Mouse (Mus musculus) left cerebral cortex, postnatal 14 days (tissue): Measurements from ENCODE around the gene Umad1. TPM values are rescaled to one million over a fixed set of nuclear protein-coding genes. Genes with fewer than 3 reads are reported as not detected.

Source experiments
- DNase-seq, 2 experiments: peaks; one replicate each; pipeline ENCODE4 v3.0.0; 2021 to 2022; ENCODE audit warnings: low spot score in 2 of 2, mixed read lengths in 1 of 2
- intact Hi-C: fragments of 180-260 bp; cut with DNase I; formaldehyde crosslinking; loops from one replicate; pipeline ENCODE4 v1.15.1; 2025
- total RNA-seq, 2 experiments: library from RNA; stranded (reverse); gene quantifications; 2 replicates each; pipeline ENCODE4 v1.2.3; 2021

Gene Umad1
- total RNA-seq, 2 experiments from 2014 or later, result 32.6 to 33.5 TPM

- DNase-seq, result no peak
Observed at GRCm38 (mm10) chr6:8358232-8358631, 99.1 kb downstream of the Umad1 start.

GRCm38 (mm10) chr6:8358782-8359181, 99.7 kb downstream of the Umad1 start:
- intact Hi-C loops, result no loop called here
- DNase-seq, result no peak

More at GRCm38 (mm10) chr6:8358232-8358631, 99.1 kb downstream of the Umad1 start:
- intact Hi-C loops, result no loop called here

- intact Hi-C loops, result no loop called here
- no peak for DNase-seq
Observed at GRCm38 (mm10) chr6:8360805-8361204, 101.7 kb downstream of the Umad1 start.

- DNase-seq, result no peak
- intact Hi-C loops, result no loop called here
Observed at GRCm38 (mm10) chr6:8364033-8364756, 105.1 kb downstream of the Umad1 start.

- no peak for DNase-seq
- intact Hi-C loops, result no loop called here
Observed at GRCm38 (mm10) chr6:8364757-8365150, 105.7 kb downstream of the Umad1 start.

- DNase-seq, result no peak
- intact Hi-C loops, result no loop called here
Observed at GRCm38 (mm10) chr6:8367675-8368074, 108.6 kb downstream of the Umad1 start.

- intact Hi-C loops, result no loop called here
- DNase-seq, result no peak
Observed at GRCm38 (mm10) chr6:8368198-8368864, 109.2 kb downstream of the Umad1 start.

- intact Hi-C loops, result no loop called here
- no peak for DNase-seq
Observed at GRCm38 (mm10) chr6:8370624-8371023, 111.5 kb downstream of the Umad1 start.

GRCm38 (mm10) chr6:8373051-8373450, 114.0 kb downstream of the Umad1 start:
- no peak for DNase-seq
- intact Hi-C loops, result no loop called here

GRCm38 (mm10) chr6:8373851-8374250, 114.8 kb downstream of the Umad1 start:
- intact Hi-C loops, result no loop called here
- no peak for DNase-seq

- no peak for DNase-seq
- intact Hi-C loops, result no loop called here
Observed at GRCm38 (mm10) chr6:8374290-8374689, 115.2 kb downstream of the Umad1 start.

- no peak for DNase-seq
- intact Hi-C loops, result no loop called here
Observed at GRCm38 (mm10) chr6:8374712-8375111, 115.6 kb downstream of the Umad1 start.

- intact Hi-C loops, result no loop called here
- DNase-seq, result no peak
Observed at GRCm38 (mm10) chr6:8376351-8376750, 117.3 kb downstream of the Umad1 start.

GRCm38 (mm10) chr6:8377667-8378066, 118.6 kb downstream of the Umad1 start:
- intact Hi-C loops, result no loop called here
- no peak for DNase-seq

- intact Hi-C loops, result no loop called here
- no peak for DNase-seq
Observed at GRCm38 (mm10) chr6:8389307-8389706, 130.2 kb downstream of the Umad1 start.

- DNase-seq, result no peak
- intact Hi-C loops, result no loop called here
Observed at GRCm38 (mm10) chr6:8390296-8390695, 131.2 kb downstream of the Umad1 start.

- DNase-seq, result no peak
- intact Hi-C loops, result no loop called here
Observed at GRCm38 (mm10) chr6:8390935-8391334, 131.8 kb downstream of the Umad1 start.

- intact Hi-C loops, result no loop called here
- no peak for DNase-seq
Observed at GRCm38 (mm10) chr6:8393029-8393428, 133.9 kb downstream of the Umad1 start.

- intact Hi-C loops, result no loop called here
- no peak for DNase-seq
Observed at GRCm38 (mm10) chr6:8394044-8394443, 135.0 kb downstream of the Umad1 start.

GRCm38 (mm10) chr6:8395061-8395460, 136.0 kb downstream of the Umad1 start:
- intact Hi-C loops, result no loop called here
- DNase-seq, result no peak

GRCm38 (mm10) chr6:8397252-8397651, 138.2 kb downstream of the Umad1 start:
- intact Hi-C loops, result no loop called here
- no peak for DNase-seq
